Mouse (Mus musculus) limb, embryonic 12.5 days (tissue): ENCODE data around the gene P4ha1. TPM values are rescaled to one million over a fixed set of nuclear protein-coding genes. Genes with fewer than 3 reads are reported as not detected.

Experiments used
- ATAC-seq: fragments of 200-750 bp; cut with Nextera tagmentation; 2 replicates; pipeline ENCODE4 v1.8.0; 2017; ENCODE audit warnings: low read depth, moderate TSS enrichment; ENCODE audit not compliant: insufficient number of reproducible peaks, insufficient read depth, low FRiP score, low TSS enrichment
- H3K27ac ChIP-seq: fragments of 300-500 bp; sonication (generic); 2 replicates; pipeline ENCODE4 v1.5.1; 2016; ENCODE audit warnings: mild to moderate bottlenecking, moderate library complexity
- H3K27me3 ChIP-seq: fragments of 300-500 bp; sonication (generic); 2 replicates; pipeline ENCODE4 v1.6.1; 2016; ENCODE audit warnings: mild to moderate bottlenecking, moderate library complexity
- H3K36me3 ChIP-seq: fragments of 300-500 bp; sonication (generic); 2 replicates; pipeline ENCODE4 v1.6.1; 2016; ENCODE audit warnings: mild to moderate bottlenecking, moderate library complexity
- H3K4me1 ChIP-seq: fragments of 300-500 bp; sonication (generic); replicated peaks from 2 replicates; pipeline ENCODE4 v1.6.1; 2016
- H3K4me2 ChIP-seq: fragments of 300-500 bp; sonication (generic); 2 replicates; pipeline ENCODE4 v1.6.1; 2016; ENCODE audit warnings: mild to moderate bottlenecking, moderate library complexity
- H3K4me3 ChIP-seq: fragments of 300-500 bp; sonication (generic); replicated peaks from 2 replicates; pipeline ENCODE4 v1.5.1; 2016; ENCODE audit warnings: mild to moderate bottlenecking
- H3K9ac ChIP-seq: fragments of 300-500 bp; sonication (generic); replicated peaks from 2 replicates; pipeline ENCODE4 v1.6.1; 2016; ENCODE audit warnings: mild to moderate bottlenecking, moderate library complexity
- H3K9me3 ChIP-seq: fragments of 300-500 bp; sonication (generic); 2 replicates; pipeline ENCODE4 v1.6.1; 2016; ENCODE audit warnings: mild to moderate bottlenecking, moderate library complexity
- WGBS: fragments of 180-500 bp; shearing (Covaris S2); methylation state at CpG from one replicate; pipeline ENCODE4 v1.1.7; 2016; 5-methylcytosine and 5-hydroxymethylcytosine counted together
- polyA plus RNA-seq: library from polyadenylated mRNA; unstranded; fragments of >200 nt; fragmentation: Nextera tagmentation; extraction: Ambion mirVana; gene quantifications from 2 replicates; pipeline ENCODE4 v1.2.1, GENCODE M21; 2016

The P4ha1 gene
- polyA plus RNA-seq, 1 experiment from 2014 or later, result 65.0 TPM

- Histone ChIP-seq H3K27ac (no peak overlapping the region), H3K36me3 (no peaks in the 10 kb centered on the region), H3K4me1 (peaks cover 13% of the 10 kb centered on the region), H3K9me3 (0 out of 2 replicates have a peak, but pooled peaks cover 3% of the 10 kb centered on the region), H3K4me2 (no peak overlapping the region), H3K4me3 (no peak overlapping the region), H3K27me3 (no peaks in the 10 kb centered on the region), H3K9ac (no peak overlapping the region)
- no peak for ATAC-seq
- 79% methylated on average over 12 of the region's 12 CpGs for WGBS
Measured at GRCm38 (mm10) chr10:59410264-59410663, 87.2 kb downstream of the P4ha1 start.

GRCm38 (mm10) chr10:59413711-59414110, 90.6 kb downstream of the P4ha1 start:
- no peaks in the 10 kb centered on the region for H3K27me3 ChIP-seq

DNA sequence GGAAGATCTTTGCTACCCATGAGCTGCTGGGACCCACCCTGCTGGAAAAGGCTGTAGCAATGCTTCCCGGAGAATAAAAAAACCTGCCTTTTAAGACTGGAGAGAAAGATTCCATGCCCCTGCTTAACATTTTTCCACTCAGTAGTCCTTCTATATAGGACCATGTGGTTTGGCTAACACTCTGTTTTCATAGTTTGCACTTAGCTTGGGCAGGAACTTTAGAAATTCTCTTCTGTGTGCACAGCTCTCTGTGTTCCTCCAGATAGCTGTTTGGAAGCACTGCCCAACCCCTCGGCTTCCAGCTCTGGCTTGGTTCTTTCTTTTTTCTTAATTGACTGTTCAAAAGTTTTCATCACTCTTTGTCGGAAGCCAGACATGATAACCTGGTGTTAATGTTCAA, 93.5 kb downstream of the P4ha1 start:
- Histone ChIP-seq H3K27ac (no peak overlapping the region), H3K9me3 (0 out of 2 replicates have a peak, but pooled peaks cover 3% of the 10 kb centered on the region), H3K36me3 (no peaks in the 10 kb centered on the region), H3K4me1 (no peaks in the 10 kb centered on the region), H3K27me3 (no peaks in the 10 kb centered on the region), H3K4me3 (no peak overlapping the region), H3K4me2 (no peak overlapping the region), H3K9ac (no peak overlapping the region)
- ATAC-seq, result no peak
- WGBS, result 77% methylated on average over 3 of the region's 3 CpGs

More at GRCm38 (mm10) chr10:59413711-59414110, 90.6 kb downstream of the P4ha1 start:
- Histone ChIP-seq H3K9ac (no peak overlapping the region), H3K36me3 (no peaks in the 10 kb centered on the region), H3K4me2 (no peak overlapping the region), H3K27ac (no peak overlapping the region), H3K4me1 (peaks cover 2% of the 10 kb centered on the region), H3K4me3 (no peak overlapping the region), H3K9me3 (0 out of 2 replicates have a peak, but pooled peaks cover 3% of the 10 kb centered on the region)
- no peak for ATAC-seq
- WGBS, result 92% methylated on average over 4 of the region's 4 CpGs

DNA sequence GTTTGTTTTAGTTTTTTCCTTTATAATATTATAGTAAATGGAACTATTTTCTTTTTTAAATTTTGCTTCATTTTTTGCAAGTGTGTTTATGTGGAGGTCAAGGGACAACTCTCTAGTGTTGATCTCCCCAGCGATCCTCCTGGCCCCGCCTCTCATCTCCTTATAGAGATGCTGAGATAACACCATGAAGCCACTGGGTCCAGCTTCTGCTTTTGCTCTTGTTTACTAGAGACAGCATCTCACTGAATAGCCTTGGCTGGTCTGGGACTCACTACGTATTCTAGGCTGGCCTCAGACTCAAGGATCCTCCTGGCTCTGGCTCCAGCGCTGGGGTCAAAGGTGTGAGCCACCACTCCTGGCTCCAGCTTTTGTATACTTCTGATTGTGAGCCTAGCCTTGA, 96.4 kb downstream of the P4ha1 start:
- no peak for ATAC-seq
- WGBS, result 86% methylated on average over 4 of the region's 4 CpGs
- H3K27me3 ChIP-seq, result no peaks in the 10 kb centered on the region
- no peak overlapping the region for H3K4me2 ChIP-seq
- no peak overlapping the region for H3K4me3 ChIP-seq
- no peaks in the 10 kb centered on the region for H3K36me3 ChIP-seq
- 0 out of 2 replicates have a peak, but pooled peaks cover 2% of the 10 kb centered on the region for H3K4me1 ChIP-seq
- no peak overlapping the region for H3K9ac ChIP-seq
- H3K9me3 ChIP-seq, result no peaks in the 10 kb centered on the region
- no peak overlapping the region for H3K27ac ChIP-seq

Other genes with a start within 250 kb of the P4ha1 start
- gene Sept10, start 101.4 kb upstream of the P4ha1 start, polyA plus RNA-seq, result 42.3 and 45.0 TPM in 2 replicates
- gene Sowahc, start 101.3 kb upstream of the P4ha1 start, polyA plus RNA-seq, result 14.4 and 15.9 TPM in 2 replicates
- not detected in 2 replicates for gene Gm10273, start 72.3 kb downstream of the P4ha1 start, polyA plus RNA-seq
- not detected in 2 replicates for gene Pla2g12b, start 80.4 kb downstream of the P4ha1 start, polyA plus RNA-seq
- 0.95 and 1.5 TPM in 2 replicates for gene Oit3, start 118.5 kb downstream of the P4ha1 start, polyA plus RNA-seq